Mouse (Mus musculus) heart, embryonic 15.5 days (tissue): ENCODE measurements around the gene Rftn2. TPM values are rescaled to one million over a fixed set of nuclear protein-coding genes. Genes with fewer than 3 reads are reported as not detected.

ENCODE experiments used
- polyA plus RNA-seq: library from polyadenylated mRNA; unstranded; fragments of >200 nt; fragmentation: Nextera tagmentation; extraction: Ambion mirVana; gene quantifications from 2 replicates; pipeline ENCODE4 v1.2.1, GENCODE M21; 2015

The Rftn2 gene
- polyA plus RNA-seq, 1 experiment from 2014 or later, result 9.4 TPM

Other genes starting within 250 kb of the Rftn2 start
- 189 and 205 TPM in 2 replicates for gene Sf3b1, start 199.3 kb downstream of the Rftn2 start, polyA plus RNA-seq
- 17.4 and 18.7 TPM in 2 replicates for gene Coq10b, start 174.0 kb downstream of the Rftn2 start, polyA plus RNA-seq
- 254 and 359 TPM in 2 replicates for gene Hspe1, start 138.7 kb downstream of the Rftn2 start, polyA plus RNA-seq
- 417 and 450 TPM in 2 replicates for gene Hspd1, start 138.5 kb downstream of the Rftn2 start, polyA plus RNA-seq
- gene Mob4, start 95.6 kb downstream of the Rftn2 start, polyA plus RNA-seq, result 105 and 109 TPM in 2 replicates
- 3.3 and 3.5 TPM in 2 replicates for gene Mars2, start 10.4 kb upstream of the Rftn2 start, polyA plus RNA-seq
- gene Boll, start 136.7 kb upstream of the Rftn2 start, polyA plus RNA-seq, result 0.13 TPM in 1 of 2 replicates, not detected in the other
- 0.91 and 1.0 TPM in 2 replicates for gene Plcl1, start 179.1 kb upstream of the Rftn2 start, polyA plus RNA-seq